Mouse (Mus musculus) heart, adult 2 months (tissue): ENCODE data around the gene 2310030G06Rik. TPM values are rescaled to one million over a fixed set of nuclear protein-coding genes. Genes with fewer than 3 reads are reported as not detected.
A peak's percentile ranks its signal among the peaks of the same experiment; 100 is the strongest.

Experiments
- DNase-seq, 2 experiments: peaks; one replicate each; pipeline ENCODE4 v3.0.0; 2021
- H3K27ac ChIP-seq: fragments of 200-600 bp; 2 replicates; pipeline ENCODE4 v1.8.1; 2022
- H3K27me3 ChIP-seq: fragments of 200-500 bp; 2 replicates; pipeline ENCODE4 v1.6.1; 2012; ENCODE audit warnings: mild to moderate bottlenecking, low read length, inconsistent platforms, mixed read lengths; ENCODE audit not compliant: control insufficient read depth, insufficient read depth
- H3K36me3 ChIP-seq: fragments of 200-500 bp; 2 replicates; pipeline ENCODE4 v1.6.1; 2012; ENCODE audit warnings: low read length, inconsistent platforms; ENCODE audit not compliant: control insufficient read depth, insufficient read depth
- H3K4me1 ChIP-seq: fragments of 200-500 bp; 2 replicates; pipeline ENCODE4 v1.6.1; 2011; ENCODE audit warnings: low read length; ENCODE audit not compliant: control insufficient read depth, insufficient read depth
- H3K4me3 ChIP-seq: fragments of 200-600 bp; 2 replicates; pipeline ENCODE4 v1.8.1; 2022
- H3K79me2 ChIP-seq: fragments of 200-500 bp; replicated peaks from 2 replicates; pipeline ENCODE4 v1.6.1; 2012; ENCODE audit warnings: mild to moderate bottlenecking, inconsistent platforms, low read length, moderate library complexity, mixed read lengths; ENCODE audit not compliant: control insufficient read depth, insufficient read depth
- H3K9ac ChIP-seq: fragments of 200-500 bp; 2 replicates; pipeline ENCODE4 v1.6.1; 2012; ENCODE audit warnings: low read depth, mild to moderate bottlenecking, control low read depth, inconsistent platforms, low read length, mixed read lengths
- CTCF ChIP-seq: fragments of 200-600 bp; IDR thresholded peaks from 2 replicates; pipeline ENCODE4 v1.8.1; 2022; ENCODE audit warnings: antibody characterized with exemption, mild to moderate bottlenecking, moderate library complexity
- EP300 ChIP-seq: fragments of 200-500 bp; IDR thresholded peaks from 2 replicates; pipeline ENCODE4 v1.6.1; 2011; ENCODE audit warnings: low read depth, low read length, control low read depth; ENCODE audit not compliant: insufficient read depth
- POLR2A ChIP-seq: fragments of 200-500 bp; IDR thresholded peaks from 2 replicates; pipeline ENCODE4 v1.6.1; 2011; ENCODE audit warnings: mild to moderate bottlenecking, low read depth, low read length, control low read depth; ENCODE audit not compliant: insufficient read depth
- WGBS: fragments of 180-500 bp; shearing (Covaris S2); methylation state at CpG from one replicate; pipeline ENCODE4 v1.1.7; 2018; 5-methylcytosine and 5-hydroxymethylcytosine counted together
- intact Hi-C: fragments of 180-260 bp; cut with DNase I; formaldehyde crosslinking; loops from one replicate; pipeline ENCODE4 v1.15.1; 2025
- polyA plus RNA-seq: library from polyadenylated mRNA; depleted of rRNA; stranded (reverse); fragments of >200 nt; gene quantifications from 2 replicates; pipeline ENCODE4 v1.2.3, GENCODE M21; 2012; rRNA removed
- total RNA-seq, 2 experiments: library from RNA; stranded (reverse); gene quantifications; 2 replicates each; pipeline ENCODE4 v1.2.3; 2021

Gene 2310030G06Rik
- total and polyA plus RNA-seq, 3 experiments, result 2.9 to 5.6 (median 4.3) TPM

DNA sequence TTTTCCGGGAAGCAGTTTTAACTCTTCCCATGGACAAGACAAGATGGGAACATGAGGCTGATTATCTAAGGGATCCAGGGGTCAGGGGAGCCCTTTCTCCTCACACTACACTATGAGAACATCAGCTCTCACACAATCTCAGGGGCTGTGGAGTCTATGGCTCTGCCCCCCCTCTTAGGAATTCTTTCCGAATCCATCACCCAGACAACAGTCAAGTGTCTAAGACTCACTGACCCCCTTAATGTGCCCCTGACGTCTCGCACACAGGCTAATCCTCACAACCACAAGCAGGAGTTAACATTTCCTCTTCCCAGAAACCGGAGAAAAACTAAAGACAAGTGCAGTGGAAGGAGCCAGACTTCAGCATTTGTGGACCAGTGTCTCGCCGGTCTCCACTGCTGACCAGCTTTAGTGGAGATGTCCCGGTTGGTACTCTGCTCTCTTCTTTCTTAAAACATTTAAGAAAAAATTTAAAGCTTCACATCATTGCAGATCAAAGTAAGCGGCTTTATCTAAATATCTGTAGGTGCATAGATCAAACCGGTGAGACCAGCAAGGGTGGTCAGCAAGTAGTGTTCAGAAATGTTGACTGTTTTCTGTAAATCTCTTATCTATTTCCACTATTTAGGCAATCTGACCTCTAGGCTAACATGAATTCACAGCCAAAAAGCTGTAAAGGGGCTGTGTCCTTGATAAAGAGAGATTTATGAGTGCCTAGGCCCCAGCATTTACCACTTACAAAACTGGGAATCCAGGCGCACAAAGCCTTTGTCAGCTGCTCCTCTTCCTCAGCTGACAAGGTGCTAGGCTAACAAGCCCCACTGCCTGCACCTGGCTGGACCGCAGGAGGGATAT, 49.3 kb downstream of the 2310030G06Rik start:
- Histone ChIP-seq H3K9ac (peak overlapping the region; percentile 43; the same call in 1 of the 2 replicates), H3K27me3 (no peaks in the 10 kb centered on the region), H3K4me1 (peaks cover 2% of the 10 kb centered on the region; the same call in 1 of the 2 replicates), H3K36me3 (no peaks in the 10 kb centered on the region), H3K79me2 (no peaks in the 10 kb centered on the region), H3K4me3 (no peak overlapping the region), H3K27ac (no peak overlapping the region)
- intact Hi-C loops, result loop anchor here (5.0 kb wide), 1 partner anchor 40 kb away; the partner anchor contains the start of gene Dixdc1
- 74% methylated on average over 12 of the region's 12 CpGs for WGBS
- TF ChIP-seq CTCF (no peak), EP300 (no peak), POLR2A (no peak)
- no peak for DNase-seq

GRCm38 (mm10) chr9:50695153-50695552, 51.2 kb downstream of the 2310030G06Rik start:
- H3K79me2 ChIP-seq, result no peaks in the 10 kb centered on the region
- H3K4me3 ChIP-seq, result no peak overlapping the region
- intact Hi-C loops, result loop anchor here (5.0 kb wide), 1 partner anchor 42 kb away; the partner anchor contains the start of gene Dixdc1
- no peaks in the 10 kb centered on the region for H3K36me3 ChIP-seq
- no peak overlapping the region for H3K27ac ChIP-seq
- no peak overlapping the region for H3K9ac ChIP-seq
- WGBS, result 83% methylated on average over 6 of the region's 6 CpGs
- H3K27me3 ChIP-seq, result no peaks in the 10 kb centered on the region
- H3K4me1 ChIP-seq, result peaks cover 2% of the 10 kb centered on the region; the same call in 1 of the 2 replicates
- TF ChIP-seq CTCF (no peak), EP300 (no peak), POLR2A (no peak)
- no peak for DNase-seq

DNA sequence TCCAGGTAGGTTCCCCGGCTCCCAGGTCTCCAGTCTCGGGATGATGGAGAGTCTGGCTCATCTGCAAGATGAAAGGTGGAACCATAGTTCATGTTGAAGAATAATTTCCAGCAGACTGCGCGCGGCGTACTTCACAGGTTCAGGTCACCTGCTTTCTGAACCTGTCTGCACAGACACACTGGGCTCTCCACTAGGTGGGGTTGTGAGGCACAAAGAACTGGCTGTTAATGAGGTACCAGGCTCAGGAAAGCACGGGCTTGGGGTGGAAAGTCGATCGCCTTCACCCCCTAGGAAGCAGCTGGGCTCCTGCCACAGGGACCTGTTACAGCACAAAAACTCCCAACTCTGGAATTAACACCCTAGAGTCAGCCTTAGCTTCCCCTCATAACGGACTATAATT, 52.7 kb downstream of the 2310030G06Rik start:
- no peak overlapping the region for H3K4me3 ChIP-seq
- H3K27ac ChIP-seq, result no peak overlapping the region
- no peaks in the 10 kb centered on the region for H3K36me3 ChIP-seq
- H3K4me1 ChIP-seq, result peaks cover 2% of the 10 kb centered on the region; the same call in 1 of the 2 replicates
- peak in 1 of 2 experiments; percentile 17 for DNase-seq
- TF ChIP-seq CTCF (peak; percentile 63), POLR2A (no peak), EP300 (no peak)
- 28% methylated on average over 10 of the region's 10 CpGs for WGBS
- H3K79me2 ChIP-seq, result no peaks in the 10 kb centered on the region
- intact Hi-C loops, result no loop called here
- no peaks in the 10 kb centered on the region for H3K27me3 ChIP-seq
- H3K9ac ChIP-seq, result no peak overlapping the region

DNA sequence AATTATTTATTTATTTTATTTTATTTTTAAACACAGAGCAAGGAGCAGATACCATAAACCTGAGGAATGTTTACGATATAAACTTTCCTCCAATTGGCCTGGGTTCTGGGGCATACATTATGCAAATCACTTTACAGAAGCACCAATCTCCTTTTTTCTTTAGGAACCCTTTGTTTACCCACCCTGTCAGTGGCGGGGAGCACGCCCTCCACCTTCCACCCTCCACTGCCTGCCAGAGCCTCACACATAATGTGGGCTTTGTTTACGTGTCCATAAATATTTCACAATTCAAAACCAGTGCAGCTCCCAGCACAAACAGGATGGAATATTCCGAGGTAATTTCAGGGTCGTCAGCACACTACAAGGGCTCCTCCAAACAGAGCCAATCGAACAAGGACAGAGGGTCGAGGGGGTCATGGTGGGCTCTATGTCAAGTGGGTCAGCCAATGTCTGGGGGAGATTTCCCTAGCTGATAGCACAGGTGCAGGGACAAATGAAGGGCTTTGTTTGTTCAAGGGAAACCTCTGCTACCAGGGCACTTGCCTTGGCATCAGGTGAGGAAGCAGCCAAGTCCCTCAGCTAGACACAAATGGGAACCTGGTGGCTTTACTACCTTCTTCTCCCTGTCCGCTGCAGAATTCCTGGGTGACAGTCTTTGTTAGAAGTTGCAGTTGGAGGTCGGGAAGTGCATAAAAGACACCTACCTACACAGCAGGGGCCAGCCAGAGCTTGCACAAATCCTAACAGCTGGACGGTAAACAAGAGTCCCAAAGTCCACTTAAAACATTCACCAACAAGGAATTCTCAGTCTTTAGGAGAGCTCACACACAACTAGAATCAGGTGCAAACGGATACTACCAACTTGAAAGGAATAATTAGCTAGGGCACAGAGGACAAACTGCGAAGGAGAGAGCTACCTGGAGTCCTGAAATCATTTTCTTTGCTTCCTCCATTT, 53.4 kb downstream of the 2310030G06Rik start:
- intact Hi-C loops, result no loop called here
- Histone ChIP-seq H3K79me2 (no peaks in the 10 kb centered on the region), H3K27ac (no peak overlapping the region), H3K9ac (no peak overlapping the region), H3K4me3 (no peak overlapping the region), H3K27me3 (no peaks in the 10 kb centered on the region), H3K36me3 (no peaks in the 10 kb centered on the region), H3K4me1 (peaks cover 1% of the 10 kb centered on the region; the same call in 1 of the 2 replicates)
- TF ChIP-seq POLR2A (no peak), CTCF (no peak), EP300 (no peak)
- DNase-seq, result no peak
- WGBS, result 57% methylated on average over 13 of the region's 13 CpGs

Other genes starting within 250 kb of the 2310030G06Rik start
- 10 to 100 TPM; 24.8 to 30.2 TPM for gene Pts, start 217.8 kb downstream of the 2310030G06Rik start, total RNA-seq
- 28.7 and 63.3 TPM in 2 replicates for gene Pts, start 217.8 kb downstream of the 2310030G06Rik start, polyA plus RNA-seq
- gene Il18, start 191.7 kb downstream of the 2310030G06Rik start, total RNA-seq, result 1 to 10 TPM; 1.0 to 1.2 TPM
- 0.53 and 1.6 TPM in 2 replicates for gene Il18, start 191.7 kb downstream of the 2310030G06Rik start, polyA plus RNA-seq
- gene Bco2, start 191.4 kb downstream of the 2310030G06Rik start, total RNA-seq, result under 1 TPM; 0.39 to 0.50 TPM
- 0.32 and 0.33 TPM in 2 replicates for gene Bco2, start 191.4 kb downstream of the 2310030G06Rik start, polyA plus RNA-seq
- not detected for gene Tex12, start 185.2 kb downstream of the 2310030G06Rik start, total RNA-seq
- gene Tex12, start 185.2 kb downstream of the 2310030G06Rik start, polyA plus RNA-seq, result not detected in 2 replicates
- gene Sdhd, start 142.7 kb downstream of the 2310030G06Rik start, total RNA-seq, result 100 to 1,000 TPM; 593 to 673 TPM
- gene Sdhd, start 142.7 kb downstream of the 2310030G06Rik start, polyA plus RNA-seq, result 722 and 984 TPM in 2 replicates
- gene Timm8b, start 142.6 kb downstream of the 2310030G06Rik start, total RNA-seq, result 100 to 1,000 TPM; 251 to 294 TPM
- gene Timm8b, start 142.6 kb downstream of the 2310030G06Rik start, polyA plus RNA-seq, result 289 and 341 TPM in 2 replicates
- under 1 TPM in 1 of 2 experiments, not detected in 1; 0.31 TPM for gene Pih1d2, start 129.2 kb downstream of the 2310030G06Rik start, total RNA-seq
- gene Pih1d2, start 129.2 kb downstream of the 2310030G06Rik start, polyA plus RNA-seq, result 0.50 and 0.66 TPM in 2 replicates
- gene Nkapd1, start 129.1 kb downstream of the 2310030G06Rik start, total RNA-seq, result 10 to 100 TPM; 11.9 to 13.2 TPM
- 3.1 and 4.6 TPM in 2 replicates for gene Nkapd1, start 129.1 kb downstream of the 2310030G06Rik start, polyA plus RNA-seq
- 100 to 1,000 TPM; 364 to 415 TPM for gene Dlat, start 86.8 kb downstream of the 2310030G06Rik start, total RNA-seq
- gene Dlat, start 86.8 kb downstream of the 2310030G06Rik start, polyA plus RNA-seq, result 175 and 243 TPM in 2 replicates
- gene Dixdc1, start 7.0 kb downstream of the 2310030G06Rik start, total RNA-seq, result 1 to 10 TPM; 3.4 to 5.4 TPM
- gene Dixdc1, start 7.0 kb downstream of the 2310030G06Rik start, polyA plus RNA-seq, result 2.6 and 4.9 TPM in 2 replicates
- gene Cryab, start 4.8 kb upstream of the 2310030G06Rik start, total RNA-seq, result 1,000 to 10,000 TPM; 2,783 to 3,339 TPM
- 3,110 and 4,349 TPM in 2 replicates for gene Cryab, start 4.8 kb upstream of the 2310030G06Rik start, polyA plus RNA-seq
- 100 to 1,000 TPM; 131 to 139 TPM for gene Hspb2, start 5.8 kb upstream of the 2310030G06Rik start, total RNA-seq
- 201 and 224 TPM in 2 replicates for gene Hspb2, start 5.8 kb upstream of the 2310030G06Rik start, polyA plus RNA-seq
- gene Fdxacb1, start 21.7 kb upstream of the 2310030G06Rik start, total RNA-seq, result 1 to 10 TPM; 4.7 to 5.1 TPM
- gene Fdxacb1, start 21.7 kb upstream of the 2310030G06Rik start, polyA plus RNA-seq, result 3.4 and 5.2 TPM in 2 replicates
- 1 to 10 TPM; 9.6 to 9.9 TPM for gene Alg9, start 28.5 kb upstream of the 2310030G06Rik start, total RNA-seq
- 13.4 and 19.9 TPM in 2 replicates for gene Alg9, start 28.5 kb upstream of the 2310030G06Rik start, polyA plus RNA-seq
- 10 to 100 TPM; 11.8 to 12.1 TPM for gene 1110032A03Rik, start 29.0 kb upstream of the 2310030G06Rik start, total RNA-seq
- gene 1110032A03Rik, start 29.0 kb upstream of the 2310030G06Rik start, polyA plus RNA-seq, result 34.5 and 39.0 TPM in 2 replicates
- gene Ppp2r1b, start 98.8 kb upstream of the 2310030G06Rik start, total RNA-seq, result 10 to 100 TPM; 10.3 to 10.8 TPM
- gene Ppp2r1b, start 98.8 kb upstream of the 2310030G06Rik start, polyA plus RNA-seq, result 5.4 and 7.1 TPM in 2 replicates